Mouse (Mus musculus) hindbrain, embryonic 11.5 days (tissue): ENCODE results near the gene Ccdc127. TPM values are rescaled to one million over a fixed set of nuclear protein-coding genes. Genes with fewer than 3 reads are reported as not detected.

Experiments
- microRNA counts: library from miRNA; unstranded; fragments of <30 nt; microRNA quantifications from one replicate; lab custom pipeline; 2015
- polyA plus RNA-seq: library from polyadenylated mRNA; unstranded; fragments of >200 nt; fragmentation: Nextera tagmentation; extraction: Ambion mirVana; gene quantifications from 2 replicates; pipeline ENCODE4 v1.2.1, GENCODE M21; 2014

Gene Ccdc127
- polyA plus RNA-seq, 1 experiment from 2014 or later, result 62.2 TPM

MicroRNAs within 50 kb of the gene (microRNA counts, 519-probe panel; counts per million panel counts)
- not detected for microRNA mmu-miR-692 (lab: Ali Mortazavi, UCI)

Other genes starting within 250 kb of the Ccdc127 start
- not detected in 2 replicates for gene Slc9a3, start 228.9 kb upstream of the Ccdc127 start, polyA plus RNA-seq
- gene Exoc3, start 141.6 kb upstream of the Ccdc127 start, polyA plus RNA-seq, result 82.2 and 82.7 TPM in 2 replicates
- gene Ahrr, start 58.0 kb upstream of the Ccdc127 start, polyA plus RNA-seq, result 1.4 and 1.5 TPM in 2 replicates
- gene Pdcd6, start 32.7 kb upstream of the Ccdc127 start, polyA plus RNA-seq, result 126 and 132 TPM in 2 replicates
- gene Sdha, start within 50 bp of the Ccdc127 start, polyA plus RNA-seq, result 196 and 230 TPM in 2 replicates
- not detected in 2 replicates for gene Lrrc14b, start 13.7 kb downstream of the Ccdc127 start, polyA plus RNA-seq
- gene Zfp72, start 40.5 kb downstream of the Ccdc127 start, polyA plus RNA-seq, result 5.0 and 5.5 TPM in 2 replicates
- gene Ftl1-ps1, start 49.4 kb downstream of the Ccdc127 start, polyA plus RNA-seq, result 75.9 and 94.5 TPM in 2 replicates
- gene Zfp825, start 143.7 kb downstream of the Ccdc127 start, polyA plus RNA-seq, result 19.1 and 21.6 TPM in 2 replicates